Mouse (Mus musculus) sigmoid colon, adult 10 weeks (tissue): ENCODE results near the gene Inpp5b. TPM values are rescaled to one million over a fixed set of nuclear protein-coding genes. Genes with fewer than 3 reads are reported as not detected.

Experiments used
- polyA plus RNA-seq: library from polyadenylated mRNA; stranded (reverse); fragments of 350-450 nt; fragmentation: Illumina TruSeq; extraction: RNeasy Lipid Tissue Mini Kit (QIAGEN cat#74804); gene quantifications from one replicate; pipeline ENCODE4 v1.2.3, GENCODE M21; 2014; ENCODE audit warnings: low read depth, low replicate concordance

Inpp5b gene
- 17.5 TPM for polyA plus RNA-seq

GRCm38 (mm10) chr4:124741376-124742343 lies at the start of gene Inpp5b:
Gene Inpp5b (plus strand): TSS chr4:124741850.

GRCm38 (mm10) chr4:124693135-124693894 lies 48.3 kb upstream of the Inpp5b start, which contains the start of gene Utp11:
Gene Utp11 (minus strand): TSS chr4:124693600.

GRCm38 (mm10) chr4:124700248-124700971 lies 41.2 kb upstream of the Inpp5b start, which contains the start of gene Fhl3:
Gene Fhl3 (plus strand): TSS chr4:124700701.

GRCm38 (mm10) chr4:124714545-124715481 lies 26.8 kb upstream of the Inpp5b start, which contains the start of gene Sf3a3:
Gene Sf3a3 (plus strand): TSS chr4:124714776.

GRCm38 (mm10) chr4:124801552-124802308 lies 60.1 kb downstream of the Inpp5b start, which contains the start of gene Mtf1:
Gene Mtf1 (plus strand): TSS chr4:124802104.

GRCm38 (mm10) chr4:124850261-124850913 lies 108.7 kb downstream of the Inpp5b start, which contains the start of gene Yrdc:
Gene Yrdc (plus strand): TSS chr4:124850679.

Other genes starting within 250 kb of the Inpp5b start
- gene 3100002H09Rik, start 131.0 kb upstream of the Inpp5b start, polyA plus RNA-seq = not detected
- gene Pou3f1, start 85.0 kb upstream of the Inpp5b start, polyA plus RNA-seq = not detected
- gene Utp11, start 48.2 kb upstream of the Inpp5b start, polyA plus RNA-seq = 91.4 TPM
- not detected for gene Fhl3, start 41.1 kb upstream of the Inpp5b start, polyA plus RNA-seq
- 33.8 TPM for gene Sf3a3, start 27.1 kb upstream of the Inpp5b start, polyA plus RNA-seq
- 15.1 TPM for gene Mtf1, start 60.3 kb downstream of the Inpp5b start, polyA plus RNA-seq
- gene Yrdc, start 108.8 kb downstream of the Inpp5b start, polyA plus RNA-seq = 21.5 TPM
- 1.2 TPM for gene 1110065P20Rik, start 109.3 kb downstream of the Inpp5b start, polyA plus RNA-seq
- 0.25 TPM for gene Maneal, start 120.3 kb downstream of the Inpp5b start, polyA plus RNA-seq
- not detected for gene Epha10, start 139.0 kb downstream of the Inpp5b start, polyA plus RNA-seq
- gene 9930104L06Rik, start 195.2 kb downstream of the Inpp5b start, polyA plus RNA-seq = 7.7 TPM
- 26.0 TPM for gene Cdca8, start 197.5 kb downstream of the Inpp5b start, polyA plus RNA-seq
- gene Rspo1, start 244.6 kb downstream of the Inpp5b start, polyA plus RNA-seq = 0.22 TPM